Mouse (Mus musculus) forebrain, postnatal 0 days (tissue): Measurements from ENCODE around the gene Ccdc171. TPM values are rescaled to one million over a fixed set of nuclear protein-coding genes. Genes with fewer than 3 reads are reported as not detected.

ENCODE experiments used
- ATAC-seq: fragments of 200-750 bp; cut with Nextera tagmentation; 2 replicates; pipeline ENCODE4 v1.8.0; 2017; ENCODE audit warnings: mild to moderate bottlenecking, moderate library complexity
- DNase-seq: peaks from one replicate; pipeline ENCODE4 v3.0.0-alpha.2; 2015
- H3K27ac ChIP-seq: fragments of 300-500 bp; sonication (generic); 2 replicates; pipeline ENCODE4 v1.5.1; 2014; ENCODE audit warnings: low read depth, mild to moderate bottlenecking, antibody characterized with exemption, low read length, moderate library complexity, mixed read lengths
- H3K27me3 ChIP-seq: fragments of 300-500 bp; sonication (generic); 2 replicates; pipeline ENCODE4 v1.6.1; 2014; ENCODE audit warnings: mild to moderate bottlenecking, low read length, mixed read lengths; ENCODE audit not compliant: insufficient read depth
- H3K36me3 ChIP-seq: fragments of 300-500 bp; sonication (generic); 2 replicates; pipeline ENCODE4 v1.6.1; 2014; ENCODE audit warnings: mild to moderate bottlenecking, moderate library complexity; ENCODE audit not compliant: insufficient read depth
- H3K4me1 ChIP-seq: fragments of 300-500 bp; sonication (generic); 2 replicates; pipeline ENCODE4 v1.6.1; 2014; ENCODE audit warnings: antibody characterized with exemption; ENCODE audit not compliant: insufficient read depth
- H3K4me2 ChIP-seq: fragments of 300-500 bp; sonication (generic); 2 replicates; pipeline ENCODE4 v1.6.1; 2014; ENCODE audit warnings: low read depth, mild to moderate bottlenecking, moderate library complexity
- H3K4me3 ChIP-seq: fragments of 300-500 bp; sonication (generic); 2 replicates; pipeline ENCODE4 v1.5.1; 2014; ENCODE audit warnings: low read depth, low read length, mixed read lengths
- H3K9ac ChIP-seq: fragments of 300-500 bp; sonication (generic); 2 replicates; pipeline ENCODE4 v1.6.1; 2014; ENCODE audit warnings: mild to moderate bottlenecking
- H3K9me3 ChIP-seq: fragments of 300-500 bp; sonication (generic); 2 replicates; pipeline ENCODE4 v1.6.1; 2016; ENCODE audit warnings: low read length
- CTCF ChIP-seq: sonication (generic); IDR thresholded peaks from 2 replicates; pipeline ENCODE4 v1.5.1; 2016; ENCODE audit warnings: antibody characterized with exemption, control low read depth, low read depth
- whole genome bisulfite sequencing: fragments of 180-500 bp; shearing (Covaris S2); extraction: QIAGEN DNeasy Blood & Tissue Kit; methylation state at CpG from one replicate; pipeline ENCODE4 v1.1.7; 2014; 5-methylcytosine and 5-hydroxymethylcytosine counted together
- polyA plus RNA-seq: library from polyadenylated mRNA; unstranded; fragments of >200 nt; fragmentation: Nextera tagmentation; extraction: Ambion mirVana; gene quantifications from 2 replicates; pipeline ENCODE4 v1.2.1, GENCODE M21; 2015
- total RNA-seq: library from RNA; depleted of rRNA; stranded (reverse); fragments of >200 nt; gene quantifications from 2 replicates; pipeline ENCODE4 v1.2.3, GENCODE M21; 2014

Ccdc171 gene
- total and polyA plus RNA-seq, 2 experiments from 2014 or later, result 2.9 to 4.6 TPM

GRCm38 (mm10) chr4:83725136-83725535, 199.8 kb downstream of the Ccdc171 start:
- Histone ChIP-seq H3K27me3 (no peaks in the 10 kb centered on the region), H3K27ac (no peak overlapping the region), H3K9ac (no peak overlapping the region), H3K9me3 (no peaks in the 10 kb centered on the region), H3K36me3 (no peaks in the 10 kb centered on the region), H3K4me1 (no peaks in the 10 kb centered on the region), H3K4me2 (no peak overlapping the region), H3K4me3 (no peak overlapping the region)
- TF ChIP-seq CTCF, result peak; percentile 57
- WGBS, result 9% methylated on average over 2 of the region's 2 CpGs
- DNase-seq (peak; percentile 14), ATAC-seq (no peak)

DNA sequence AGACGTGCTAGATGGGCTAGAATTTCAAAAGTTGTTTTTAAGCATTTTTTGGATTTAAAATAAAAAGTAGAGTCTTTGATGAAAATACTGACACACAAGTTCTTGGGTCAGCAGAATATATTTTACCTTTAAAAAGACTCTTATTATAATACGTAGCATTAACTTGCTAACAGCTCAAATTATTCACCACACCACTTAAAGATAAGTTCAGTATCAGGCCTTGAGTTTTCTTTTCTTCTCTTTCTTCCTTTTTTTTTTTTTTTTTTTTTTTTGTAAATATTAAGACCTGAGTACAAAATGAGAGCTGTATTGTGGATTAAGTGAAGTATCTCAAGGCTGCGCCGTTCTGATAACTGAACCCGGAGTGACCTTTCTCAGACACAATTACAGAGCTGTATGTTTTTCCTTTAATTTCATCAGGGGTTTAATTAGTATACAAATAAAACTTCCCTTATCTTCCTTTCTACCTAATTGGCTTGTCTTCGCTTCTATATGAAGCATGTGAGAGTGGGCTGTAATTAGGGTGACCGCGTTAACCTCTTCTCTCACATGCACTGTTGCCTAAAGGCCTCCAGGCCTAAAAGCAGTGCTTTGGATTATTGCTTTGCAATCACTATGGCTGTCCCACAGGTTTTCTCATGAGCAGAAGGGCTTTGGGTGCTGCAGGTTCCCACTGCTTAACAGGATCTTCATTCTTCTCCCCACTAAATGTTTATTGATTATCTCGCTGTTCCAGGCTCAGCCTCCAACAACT, 214.0 kb downstream of the Ccdc171 start:
- Histone ChIP-seq H3K27me3 (no peaks in the 10 kb centered on the region), H3K4me2 (no peak overlapping the region), H3K27ac (no peak overlapping the region), H3K4me3 (no peak overlapping the region), H3K9ac (no peak overlapping the region), H3K4me1 (0 out of 2 replicates have a peak, but pooled peaks cover 2% of the 10 kb centered on the region), H3K9me3 (no peaks in the 10 kb centered on the region), H3K36me3 (no peaks in the 10 kb centered on the region)
- no peak for TF ChIP-seq CTCF
- WGBS, result 65% methylated on average over 9 of the region's 9 CpGs
- ATAC-seq (no peak), DNase-seq (no peak)

GRCm38 (mm10) chr4:83739891-83740277, 214.5 kb downstream of the Ccdc171 start:
- no peak overlapping the region for H3K4me3 ChIP-seq
- DNase-seq, result no peak
- 61% methylated on average over 4 of the region's 4 CpGs for WGBS
- H3K27me3 ChIP-seq, result no peaks in the 10 kb centered on the region
- TF ChIP-seq CTCF, result no peak
- H3K9me3 ChIP-seq, result no peaks in the 10 kb centered on the region
- H3K36me3 ChIP-seq, result no peaks in the 10 kb centered on the region
- no peak for ATAC-seq
- H3K27ac ChIP-seq, result no peak overlapping the region
- H3K4me2 ChIP-seq, result no peak overlapping the region
- 0 out of 2 replicates have a peak, but pooled peaks cover 2% of the 10 kb centered on the region for H3K4me1 ChIP-seq
- no peak overlapping the region for H3K9ac ChIP-seq

DNA sequence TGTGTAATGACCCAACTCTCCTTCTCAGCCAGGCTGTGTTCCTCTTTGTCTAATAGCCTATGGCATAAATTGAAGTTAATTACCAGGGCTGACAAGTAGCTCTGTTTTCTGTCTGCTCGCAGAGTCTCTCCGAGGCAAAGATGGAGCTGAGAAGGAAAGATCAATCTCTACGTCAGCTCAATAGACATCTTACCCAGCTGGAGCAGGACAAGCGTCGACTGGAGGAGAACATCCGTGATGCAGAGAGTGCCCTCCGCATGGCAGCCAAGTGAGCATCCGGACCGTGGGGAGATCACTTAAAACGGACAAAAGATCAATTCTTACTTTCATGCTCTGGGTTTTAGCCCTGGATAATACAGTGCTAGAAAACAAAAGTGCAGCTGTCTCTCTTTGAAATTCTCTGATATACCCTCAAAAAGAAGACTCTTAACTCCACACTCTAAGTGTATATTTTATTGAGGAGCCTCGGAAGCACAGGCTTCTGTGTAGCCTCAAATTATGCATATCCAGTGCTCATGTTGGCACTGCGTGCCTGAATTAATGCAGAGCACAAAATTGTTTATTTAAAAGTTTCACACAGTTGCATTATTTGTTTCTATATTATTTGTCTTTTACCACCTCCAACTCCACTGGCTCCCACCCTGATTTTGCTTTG, 217.6 kb downstream of the Ccdc171 start:
- TF ChIP-seq CTCF, result no peak
- H3K4me3 ChIP-seq, result 0 out of 2 replicates have a peak overlapping the region, but pooled peaks have one; percentile 6
- 0 out of 2 replicates have a peak, but pooled peaks cover 2% of the 10 kb centered on the region for H3K4me1 ChIP-seq
- 0 out of 2 replicates have a peak overlapping the region, but pooled peaks have one; percentile 33 for H3K9ac ChIP-seq
- H3K9me3 ChIP-seq, result no peaks in the 10 kb centered on the region
- 14% methylated on average over 12 of the region's 12 CpGs for WGBS
- ATAC-seq (peak; percentile 40), DNase-seq (peak; percentile 24)
- no peaks in the 10 kb centered on the region for H3K27me3 ChIP-seq
- H3K4me2 ChIP-seq, result peak overlapping the region; percentile 45
- no peak overlapping the region for H3K27ac ChIP-seq
- H3K36me3 ChIP-seq, result no peaks in the 10 kb centered on the region

DNA sequence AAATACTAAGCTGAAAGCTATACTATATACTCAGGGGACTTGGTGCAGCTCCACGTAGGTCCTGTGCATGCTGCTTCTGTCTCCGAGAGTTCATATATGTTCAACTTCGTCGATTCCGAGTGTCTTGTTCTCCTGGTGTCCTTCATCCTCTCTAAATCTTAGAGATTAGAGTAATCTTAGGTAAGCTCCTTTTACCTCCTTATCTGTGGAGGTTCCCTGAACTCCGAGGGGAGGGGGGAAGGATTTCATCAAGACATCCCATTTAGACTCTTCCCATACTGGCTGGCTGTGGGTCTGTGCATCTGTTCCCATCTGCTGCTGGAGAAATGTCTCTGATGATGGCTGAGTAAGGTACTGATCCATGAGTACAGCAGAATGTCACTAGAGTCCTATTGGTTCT, 249.8 kb downstream of the Ccdc171 start:
- no peak overlapping the region for H3K4me2 ChIP-seq
- WGBS, result 94% methylated on average over 6 of the region's 6 CpGs
- H3K4me1 ChIP-seq, result no peaks in the 10 kb centered on the region
- H3K36me3 ChIP-seq, result no peaks in the 10 kb centered on the region
- no peak for ATAC-seq
- H3K27ac ChIP-seq, result no peak overlapping the region
- TF ChIP-seq CTCF, result no peak
- no peak for DNase-seq
- no peaks in the 10 kb centered on the region for H3K9me3 ChIP-seq
- H3K9ac ChIP-seq, result no peak overlapping the region
- H3K4me3 ChIP-seq, result no peak overlapping the region
- H3K27me3 ChIP-seq, result no peaks in the 10 kb centered on the region

DNA sequence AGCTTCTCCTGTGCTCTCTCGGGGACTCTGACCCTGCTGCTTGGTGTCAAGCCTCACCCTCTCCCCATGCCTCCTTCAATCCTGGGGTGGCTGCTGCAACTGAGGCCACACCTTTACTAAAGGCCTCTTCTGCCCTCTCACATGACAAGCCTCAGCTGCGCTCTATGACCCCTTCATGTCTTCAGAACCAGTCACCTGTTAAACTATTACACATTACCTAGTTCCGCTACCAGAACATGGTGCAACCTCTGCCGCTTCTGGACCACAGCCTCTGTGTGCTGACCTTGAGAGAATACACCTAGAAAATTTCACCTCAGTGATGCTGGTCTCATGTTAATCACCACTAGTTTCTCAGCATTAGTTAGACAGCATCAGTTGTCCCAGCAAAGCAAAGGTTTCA, 254.7 kb downstream of the Ccdc171 start:
- no peak overlapping the region for H3K27ac ChIP-seq
- H3K36me3 ChIP-seq, result no peaks in the 10 kb centered on the region
- no peak for DNase-seq
- TF ChIP-seq CTCF, result no peak
- H3K4me3 ChIP-seq, result no peak overlapping the region
- H3K4me2 ChIP-seq, result no peak overlapping the region
- 97% methylated on average over 4 of the region's 4 CpGs for WGBS
- H3K9me3 ChIP-seq, result no peaks in the 10 kb centered on the region
- no peak for ATAC-seq
- no peaks in the 10 kb centered on the region for H3K27me3 ChIP-seq
- no peak overlapping the region for H3K9ac ChIP-seq
- H3K4me1 ChIP-seq, result no peaks in the 10 kb centered on the region

- H3K4me3 ChIP-seq, result no peak overlapping the region
- DNase-seq (no peak), ATAC-seq (no peak)
- H3K27me3 ChIP-seq, result no peaks in the 10 kb centered on the region
- no peaks in the 10 kb centered on the region for H3K36me3 ChIP-seq
- no peak overlapping the region for H3K4me2 ChIP-seq
- 95% methylated on average over 2 of the region's 2 CpGs for WGBS
- H3K9ac ChIP-seq, result no peak overlapping the region
- no peak for TF ChIP-seq CTCF
- no peaks in the 10 kb centered on the region for H3K9me3 ChIP-seq
- H3K27ac ChIP-seq, result no peak overlapping the region
- H3K4me1 ChIP-seq, result no peaks in the 10 kb centered on the region
These were observed 259.8 kb downstream of the Ccdc171 start for GRCm38 (mm10) chr4:83785115-83785514.
